Mouse (Mus musculus): Measurements from ENCODE around the gene Ecm1.
A peak's percentile ranks its signal among the peaks of the same experiment; 100 is the strongest.

Ecm1 gene

GRCm38 (mm10) chr3:95689171-95689915, 50.0 kb downstream of the Ecm1 start:
- DNase-seq (ENCODE audit: inconsistent ontology term), result no peak

GRCm38 (mm10) chr3:95687524-95688421, 51.6 kb downstream of the Ecm1 start, which contains the start of gene Adamtsl4:
Gene Adamtsl4, minus strand, starts transcription at chr3:95687917.
- peak; percentile 96 for DNase-seq (ENCODE audit: inconsistent ontology term)

GRCm38 (mm10) chr3:95687168-95687523, 52.2 kb downstream of the Ecm1 start:
- no peak for DNase-seq (ENCODE audit: inconsistent ontology term)

GRCm38 (mm10) chr3:95686492-95687167, 52.7 kb downstream of the Ecm1 start:
- no peak for DNase-seq (ENCODE audit: inconsistent ontology term)

- no peak for DNase-seq (ENCODE audit: inconsistent ontology term)
These were observed 53.7 kb downstream of the Ecm1 start for GRCm38 (mm10) chr3:95685701-95686100.

- DNase-seq (ENCODE audit: inconsistent ontology term), result no peak
These were observed 54.1 kb downstream of the Ecm1 start for GRCm38 (mm10) chr3:95685301-95685700.

- no peak for DNase-seq (ENCODE audit: inconsistent ontology term)
These were observed 54.5 kb downstream of the Ecm1 start for GRCm38 (mm10) chr3:95684846-95685245.
